Mouse (Mus musculus): ENCODE measurements at regions not wholly inside any gene's neighbourhood (a gene's known extent, or its start where the extent isn't known, plus 50 kb on each side); places are given as distances from the start of the nearest gene placed in this dataset.

GRCm38 (mm10) chr19:32937591-32937990 lies 180.3 kb downstream of the Pten start:
- in situ Hi-C loops (cut with MboI; ENCODE audit: low sequenced_read_pairs in 2 of 2, unreplicated experiment in 2 of 2), result no loop called here
- DNase-seq (ENCODE audit: low read depth, low spot score), result no peak

GRCm38 (mm10) chr19:32939692-32940091 lies 182.4 kb downstream of the Pten start:
- H3K9ac ChIP-seq (ENCODE audit: insufficient read depth, low read depth, low read length, poor library complexity, severe bottlenecking), result no peak overlapping the region
- no peaks in the 10 kb centered on the region for H3K9me3 ChIP-seq (ENCODE audit: control insufficient read depth, insufficient read depth, low read depth, low read length)
- in situ Hi-C loops (cut with MboI; ENCODE audit: low sequenced_read_pairs in 2 of 2, unreplicated experiment in 2 of 2), result no loop called here
- no peak for DNase-seq (ENCODE audit: low read depth, low spot score)
- no peak overlapping the region for H3K27ac ChIP-seq (ENCODE audit: insufficient read depth, low read depth, low read length, poor library complexity, severe bottlenecking)
- TF ChIP-seq ZNF384 (IDR thresholded peaks at IDR 0.05; ENCODE audit: low read depth, low read length) (no peak), HCFC1 (IDR thresholded peaks at IDR 0.05; ENCODE audit: borderline replicate concordance, insufficient read depth, low read length) (no peak), CHD2 (IDR thresholded peaks at IDR 0.05; ENCODE audit: low read depth, low read length) (no peak), MAFK (IDR thresholded peaks at IDR 0.05; ENCODE audit: insufficient read depth, low read depth, low read length) (no peak), ZC3H11A (IDR thresholded peaks at IDR 0.05; ENCODE audit: borderline replicate concordance, low read depth, low read length) (no peak)
- no peaks in the 10 kb centered on the region for H3K4me1 ChIP-seq (ENCODE audit: control insufficient read depth in 2 of 2, insufficient read depth in 2 of 2, low read length in 2 of 2, poor library complexity in 1 of 2)
- H3K4me3 ChIP-seq (ENCODE audit: insufficient read depth in 1 of 2, low read depth in 1 of 2, low read length in 2 of 2, poor library complexity in 1 of 2, severe bottlenecking in 1 of 2), result no peak overlapping the region
- no peaks in the 10 kb centered on the region for H3K36me3 ChIP-seq (ENCODE audit: control insufficient read depth, insufficient read depth, low read length, poor library complexity, severe bottlenecking)

More at GRCm38 (mm10) chr19:32937591-32937990, 180.3 kb downstream of the Pten start:
- Histone ChIP-seq H3K4me1 (ENCODE audit: control insufficient read depth in 2 of 2, insufficient read depth in 2 of 2, low read length in 2 of 2, poor library complexity in 1 of 2) (no peaks in the 10 kb centered on the region), H3K36me3 (ENCODE audit: control insufficient read depth, insufficient read depth, low read length, poor library complexity, severe bottlenecking) (no peaks in the 10 kb centered on the region), H3K4me3 (ENCODE audit: insufficient read depth in 1 of 2, low read depth in 1 of 2, low read length in 2 of 2, poor library complexity in 1 of 2, severe bottlenecking in 1 of 2) (no peak overlapping the region), H3K27ac (ENCODE audit: insufficient read depth, low read depth, low read length, poor library complexity, severe bottlenecking) (no peak overlapping the region), H3K9me3 (ENCODE audit: control insufficient read depth, insufficient read depth, low read depth, low read length) (no peaks in the 10 kb centered on the region), H3K9ac (ENCODE audit: insufficient read depth, low read depth, low read length, poor library complexity, severe bottlenecking) (no peak overlapping the region)
- TF ChIP-seq MAFK (IDR thresholded peaks at IDR 0.05; ENCODE audit: insufficient read depth, low read depth, low read length) (no peak), CHD2 (IDR thresholded peaks at IDR 0.05; ENCODE audit: low read depth, low read length) (no peak), ZC3H11A (IDR thresholded peaks at IDR 0.05; ENCODE audit: borderline replicate concordance, low read depth, low read length) (no peak), ZNF384 (IDR thresholded peaks at IDR 0.05; ENCODE audit: low read depth, low read length) (no peak), HCFC1 (IDR thresholded peaks at IDR 0.05; ENCODE audit: borderline replicate concordance, insufficient read depth, low read length) (no peak)

- no peak for DNase-seq (ENCODE audit: low read depth, low spot score)
- H3K36me3 ChIP-seq (ENCODE audit: control insufficient read depth, insufficient read depth, low read length, poor library complexity, severe bottlenecking), result no peaks in the 10 kb centered on the region
- H3K27ac ChIP-seq (ENCODE audit: insufficient read depth, low read depth, low read length, poor library complexity, severe bottlenecking), result no peak overlapping the region
- H3K9me3 ChIP-seq (ENCODE audit: control insufficient read depth, insufficient read depth, low read depth, low read length), result no peaks in the 10 kb centered on the region
- TF ChIP-seq HCFC1 (IDR thresholded peaks at IDR 0.05; ENCODE audit: borderline replicate concordance, insufficient read depth, low read length), result no peak
- no peak for TF ChIP-seq ZC3H11A (IDR thresholded peaks at IDR 0.05; ENCODE audit: borderline replicate concordance, low read depth, low read length)
- no peak for TF ChIP-seq CHD2 (IDR thresholded peaks at IDR 0.05; ENCODE audit: low read depth, low read length)
- TF ChIP-seq ZNF384 (IDR thresholded peaks at IDR 0.05; ENCODE audit: low read depth, low read length), result no peak
- no peak for TF ChIP-seq MAFK (IDR thresholded peaks at IDR 0.05; ENCODE audit: insufficient read depth, low read depth, low read length)
- peaks cover 0 to 1% of the 10 kb centered on the region in 2 experiments; a peak in 1 of 4 replicates for H3K4me1 ChIP-seq (ENCODE audit: control insufficient read depth in 2 of 2, insufficient read depth in 2 of 2, low read length in 2 of 2, poor library complexity in 1 of 2)
- in situ Hi-C loops (cut with MboI; ENCODE audit: low sequenced_read_pairs in 2 of 2, unreplicated experiment in 2 of 2), result no loop called here
- no peak overlapping the region for H3K4me3 ChIP-seq (ENCODE audit: insufficient read depth in 1 of 2, low read depth in 1 of 2, low read length in 2 of 2, poor library complexity in 1 of 2, severe bottlenecking in 1 of 2)
- no peak overlapping the region for H3K9ac ChIP-seq (ENCODE audit: insufficient read depth, low read depth, low read length, poor library complexity, severe bottlenecking)
These were observed 183.5 kb downstream of the Pten start for GRCm38 (mm10) chr19:32940806-32941205.

- no peaks in the 10 kb centered on the region for H3K9me3 ChIP-seq (ENCODE audit: control insufficient read depth, insufficient read depth, low read depth, low read length)
- H3K27ac ChIP-seq (ENCODE audit: insufficient read depth, low read depth, low read length, poor library complexity, severe bottlenecking), result no peak overlapping the region
- no peak for TF ChIP-seq CHD2 (IDR thresholded peaks at IDR 0.05; ENCODE audit: low read depth, low read length)
- TF ChIP-seq ZC3H11A (IDR thresholded peaks at IDR 0.05; ENCODE audit: borderline replicate concordance, low read depth, low read length), result no peak
- no peak for TF ChIP-seq HCFC1 (IDR thresholded peaks at IDR 0.05; ENCODE audit: borderline replicate concordance, insufficient read depth, low read length)
- H3K4me1 ChIP-seq (ENCODE audit: control insufficient read depth in 2 of 2, insufficient read depth in 2 of 2, low read length in 2 of 2, poor library complexity in 1 of 2), result peaks cover 3 to 5% of the 10 kb centered on the region in 2 experiments; a peak in 2 of 4 replicates
- H3K4me3 ChIP-seq (ENCODE audit: insufficient read depth in 1 of 2, low read depth in 1 of 2, low read length in 2 of 2, poor library complexity in 1 of 2, severe bottlenecking in 1 of 2), result no peak overlapping the region
- H3K36me3 ChIP-seq (ENCODE audit: control insufficient read depth, insufficient read depth, low read length, poor library complexity, severe bottlenecking), result no peaks in the 10 kb centered on the region
- DNase-seq (ENCODE audit: low read depth, low spot score), result no peak
- no peak overlapping the region for H3K9ac ChIP-seq (ENCODE audit: insufficient read depth, low read depth, low read length, poor library complexity, severe bottlenecking)
- in situ Hi-C loops (cut with MboI; ENCODE audit: low sequenced_read_pairs in 2 of 2, unreplicated experiment in 2 of 2), result no loop called here
These were observed 186.4 kb downstream of the Pten start for GRCm38 (mm10) chr19:32943594-32944230.

Data from ES-E14 (cell line).